Mouse (Mus musculus) ES-E14 (cell line): ENCODE measurements around the gene Atxn1. TPM values are rescaled to one million over a fixed set of nuclear protein-coding genes. Genes with fewer than 3 reads are reported as not detected.

ENCODE experiments used
- DNase-seq: peaks from one replicate; pipeline ENCODE4 v3.0.0-alpha.2; 2013; ENCODE audit warnings: low read depth, low spot score
- H3K27ac ChIP-seq: 2 replicates; pipeline ENCODE4 v1.5.1; 2012; ENCODE audit warnings: low read depth, mild to moderate bottlenecking, low read length, moderate library complexity, mixed read lengths; ENCODE audit not compliant: poor library complexity, insufficient read depth, severe bottlenecking
- H3K36me3 ChIP-seq: 2 replicates; pipeline ENCODE4 v1.6.1; 2012; ENCODE audit warnings: mild to moderate bottlenecking, low read length, moderate library complexity, mixed read lengths; ENCODE audit not compliant: control insufficient read depth, poor library complexity, insufficient read depth, severe bottlenecking
- H3K4me1 ChIP-seq, 2 experiments: fragments of 150-350 bp in 1 of 2; sonication (generic) in 1 of 2; 2 replicates each; pipeline ENCODE4 v1.6.1; 2012; ENCODE audit warnings: low read length in 2 of 2, mild to moderate bottlenecking in 1 of 2, mixed read lengths in 1 of 2; ENCODE audit not compliant: control insufficient read depth in 2 of 2, insufficient read depth in 2 of 2, poor library complexity in 1 of 2
- H3K4me3 ChIP-seq, 2 experiments: fragments of 150-350 bp in 1 of 2; sonication (generic) in 1 of 2; 2 replicates each; pipeline ENCODE4 v1.5.1; 2012; ENCODE audit warnings: low read length in 2 of 2, low read depth in 1 of 2, mild to moderate bottlenecking in 1 of 2, mixed read lengths in 1 of 2; ENCODE audit not compliant: insufficient read depth in 1 of 2, poor library complexity in 1 of 2, severe bottlenecking in 1 of 2
- H3K9ac ChIP-seq: 2 replicates; pipeline ENCODE4 v1.6.1; 2012; ENCODE audit warnings: low read depth, mild to moderate bottlenecking, low read length, mixed read lengths; ENCODE audit not compliant: poor library complexity, insufficient read depth, severe bottlenecking
- H3K9me3 ChIP-seq: fragments of 150-350 bp; sonication (generic); 2 replicates; pipeline ENCODE4 v1.6.1; 2012; ENCODE audit warnings: low read depth, mild to moderate bottlenecking, low read length; ENCODE audit not compliant: control insufficient read depth, insufficient read depth
- CHD2 ChIP-seq: IDR thresholded peaks from 2 replicates; pipeline ENCODE4 v1.6.1; 2014; ENCODE audit warnings: mild to moderate bottlenecking, low read depth, low read length, inconsistent platforms
- HCFC1 ChIP-seq: IDR thresholded peaks from 2 replicates; pipeline ENCODE4 v1.6.1; 2012; ENCODE audit warnings: low read length, inconsistent platforms, borderline replicate concordance; ENCODE audit not compliant: insufficient read depth
- MAFK ChIP-seq: IDR thresholded peaks from 2 replicates; pipeline ENCODE4 v1.6.1; 2014; ENCODE audit warnings: mild to moderate bottlenecking, low read depth, low read length, inconsistent platforms; ENCODE audit not compliant: insufficient read depth
- ZC3H11A ChIP-seq: IDR thresholded peaks from 2 replicates; pipeline ENCODE4 v1.6.1; 2012; ENCODE audit warnings: low read depth, mild to moderate bottlenecking, inconsistent platforms, low read length, borderline replicate concordance
- ZNF384 ChIP-seq: IDR thresholded peaks from 2 replicates; pipeline ENCODE4 v1.6.1; 2012; ENCODE audit warnings: low read depth, low read length, inconsistent platforms
- in situ Hi-C, 2 experiments: fragments of 600-800 bp; cut with MboI; formaldehyde crosslinking; loops; one replicate each; pipeline ENCODE4 v1.15.1; 2025; ENCODE audit warnings: low sequenced_read_pairs in 2 of 2, inconsistent platforms in 1 of 2; ENCODE audit not compliant: unreplicated experiment in 2 of 2
- total RNA-seq: library from RNA; depleted of rRNA; stranded (reverse); fragments of 300-350 nt; gene quantifications from 2 replicates; pipeline ENCODE4 v1.2.3, GENCODE M21; 2012

Gene Atxn1
- total RNA-seq, 1 experiment: 7.8 TPM

DNA sequence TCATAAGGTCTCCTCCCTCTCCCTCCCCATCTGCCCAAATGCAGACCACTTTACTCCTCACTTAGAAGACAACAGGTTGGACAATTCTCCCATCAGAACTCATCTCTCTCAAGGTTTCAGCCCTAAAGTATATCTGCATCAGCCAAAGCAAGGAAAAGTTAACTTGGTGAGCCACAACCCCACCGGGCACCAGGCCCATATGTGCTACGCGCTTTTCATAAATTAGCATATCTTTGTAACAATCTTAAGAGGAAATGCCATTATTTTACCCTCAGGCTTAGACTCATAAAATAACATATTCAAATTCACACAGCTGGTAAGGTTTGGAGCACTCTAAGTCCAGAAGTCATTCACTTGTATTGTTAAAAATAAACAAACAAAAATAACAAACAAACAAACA lies 50.7 kb downstream of the Atxn1 start:
- in situ Hi-C loops: no loop called here
- no peak for DNase-seq
- Histone ChIP-seq H3K4me1 (no peaks in the 10 kb centered on the region), H3K4me3 (no peak overlapping the region), H3K9me3 (no peaks in the 10 kb centered on the region), H3K36me3 (no peaks in the 10 kb centered on the region), H3K9ac (no peak overlapping the region), H3K27ac (no peak overlapping the region)
- no peak for TF ChIP-seq MAFK
- no peak for TF ChIP-seq CHD2
- TF ChIP-seq ZC3H11A: no peak
- no peak for TF ChIP-seq HCFC1
- TF ChIP-seq ZNF384: no peak

- Histone ChIP-seq H3K4me1 (no peaks in the 10 kb centered on the region), H3K9me3 (no peaks in the 10 kb centered on the region), H3K36me3 (no peaks in the 10 kb centered on the region), H3K9ac (no peak overlapping the region), H3K4me3 (no peak overlapping the region), H3K27ac (no peak overlapping the region)
- no peak for DNase-seq
- no peak for TF ChIP-seq ZC3H11A
- in situ Hi-C loops: no loop called here
Observed at GRCm38 (mm10) chr13:45911848-45912247, 53.0 kb downstream of the Atxn1 start.

DNA sequence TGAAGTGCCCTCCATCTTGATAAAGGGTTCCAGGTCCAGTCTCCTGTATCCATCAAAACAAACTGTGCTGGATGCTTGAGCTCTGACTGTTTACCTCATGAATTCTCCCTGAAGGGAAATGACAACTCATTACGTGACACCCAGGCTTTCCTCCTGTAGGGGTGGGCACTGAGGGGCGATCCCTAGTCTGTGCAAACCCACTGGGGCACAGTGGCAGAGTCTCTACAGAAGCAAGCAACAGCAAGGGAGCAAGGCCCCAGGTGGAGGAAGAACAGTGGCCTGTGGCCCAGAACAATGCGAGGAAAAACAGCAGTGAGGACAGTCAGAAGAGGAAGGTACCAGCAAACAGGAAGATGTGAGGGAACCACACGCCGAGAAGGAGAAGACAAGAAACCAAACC lies 53.7 kb downstream of the Atxn1 start:
- in situ Hi-C loops: no loop called here
- Histone ChIP-seq H3K4me3 (no peak overlapping the region), H3K4me1 (no peaks in the 10 kb centered on the region), H3K9me3 (no peaks in the 10 kb centered on the region), H3K27ac (no peak overlapping the region), H3K36me3 (no peaks in the 10 kb centered on the region), H3K9ac (no peak overlapping the region)
- DNase-seq: no peak
- TF ChIP-seq CHD2: no peak
- TF ChIP-seq ZC3H11A: no peak
- no peak for TF ChIP-seq HCFC1
- no peak for TF ChIP-seq MAFK
- no peak for TF ChIP-seq ZNF384

DNA sequence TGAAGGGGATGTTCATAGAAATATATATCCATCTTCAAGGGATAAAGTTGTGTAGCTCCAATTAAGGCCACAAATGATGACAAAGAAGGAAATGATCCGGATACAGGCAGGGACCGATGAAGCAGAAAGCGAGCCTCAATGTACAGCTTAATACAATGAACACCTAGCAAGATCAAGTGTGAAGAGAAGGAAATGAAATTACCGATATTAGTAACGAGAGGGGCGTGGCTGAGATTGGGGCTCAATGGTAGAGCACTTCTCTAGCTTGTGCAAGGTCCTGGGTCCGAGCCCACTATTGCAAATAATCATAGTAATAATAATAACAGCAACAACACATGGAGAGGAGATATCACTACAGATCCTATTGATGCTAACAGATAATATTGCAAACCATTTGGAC lies 54.5 kb downstream of the Atxn1 start:
- in situ Hi-C loops: no loop called here
- no peak for DNase-seq
- no peak overlapping the region for H3K4me3 ChIP-seq
- H3K9me3 ChIP-seq: no peaks in the 10 kb centered on the region
- TF ChIP-seq ZC3H11A: no peak
- TF ChIP-seq CHD2: no peak
- TF ChIP-seq ZNF384: no peak
- no peak for TF ChIP-seq HCFC1
- no peak for TF ChIP-seq MAFK
- no peak overlapping the region for H3K9ac ChIP-seq
- H3K27ac ChIP-seq: no peak overlapping the region
- no peaks in the 10 kb centered on the region for H3K4me1 ChIP-seq
- H3K36me3 ChIP-seq: no peaks in the 10 kb centered on the region

- DNase-seq: no peak
- TF ChIP-seq ZC3H11A (no peak), HCFC1 (no peak), MAFK (no peak), ZNF384 (no peak), CHD2 (no peak)
- Histone ChIP-seq H3K4me1 (no peaks in the 10 kb centered on the region), H3K4me3 (no peak overlapping the region), H3K36me3 (no peaks in the 10 kb centered on the region), H3K9ac (no peak overlapping the region), H3K27ac (no peak overlapping the region), H3K9me3 (no peaks in the 10 kb centered on the region)
- in situ Hi-C loops: no loop called here
Observed at GRCm38 (mm10) chr13:45907181-45907691, 57.6 kb downstream of the Atxn1 start.
